Mouse (Mus musculus) cerebellum, adult 9-11 months (tissue): ENCODE measurements at regions not wholly inside any gene's neighbourhood (a gene's known extent, or its start where the extent isn't known, plus 50 kb on each side); places are given as distances from the start of the nearest gene placed in this dataset.
A peak's percentile ranks its signal among the peaks of the same experiment; 100 is the strongest.
"Not testable (repeated sequence)": the region's sequence is repeated elsewhere in the genome, so short reads cannot be mapped to it uniquely, and the experiment has no call there.

Experiments
- DNase-seq: peaks from one replicate; pipeline ENCODE4 v3.0.0; 2022

GRCm38 (mm10) chr8:109323351-109323750 lies 170.5 kb upstream of the Pmfbp1 start:
- DNase-seq, result no peak

- no peak for DNase-seq
Observed at GRCm38 (mm10) chr8:109324241-109324640, 169.6 kb upstream of the Pmfbp1 start.

GRCm38 (mm10) chr8:109336203-109336602 lies 157.6 kb upstream of the Pmfbp1 start:
- DNase-seq, result no peak

GRCm38 (mm10) chr8:109338220-109338835 lies 155.5 kb upstream of the Pmfbp1 start:
- DNase-seq, result no peak

GRCm38 (mm10) chr8:109340647-109341046 lies 153.2 kb upstream of the Pmfbp1 start:
- not testable (repeated sequence) for DNase-seq

- DNase-seq, result no peak
Observed at GRCm38 (mm10) chr8:109355168-109355567, 138.7 kb upstream of the Pmfbp1 start.

- no peak for DNase-seq
Observed at GRCm38 (mm10) chr8:109359396-109360051, 134.3 kb upstream of the Pmfbp1 start.

- no peak for DNase-seq
Observed at GRCm38 (mm10) chr8:109360081-109360715, 133.6 kb upstream of the Pmfbp1 start.

- no peak for DNase-seq
Observed at GRCm38 (mm10) chr8:109360904-109361303, 132.9 kb upstream of the Pmfbp1 start.

- DNase-seq, result no peak
Observed at GRCm38 (mm10) chr8:109361575-109362361, 132.1 kb upstream of the Pmfbp1 start.

- no peak for DNase-seq
Observed at GRCm38 (mm10) chr8:109363185-109363845, 130.5 kb upstream of the Pmfbp1 start.

GRCm38 (mm10) chr8:109373977-109374376 lies 119.8 kb upstream of the Pmfbp1 start:
- no peak for DNase-seq

- no peak for DNase-seq
Observed at GRCm38 (mm10) chr8:109384881-109385280, 108.9 kb upstream of the Pmfbp1 start.

GRCm38 (mm10) chr8:109395133-109395855 lies 98.5 kb upstream of the Pmfbp1 start:
- DNase-seq, result no peak

GRCm38 (mm10) chr8:109399616-109400015 lies 94.2 kb upstream of the Pmfbp1 start:
- DNase-seq, result no peak

- DNase-seq, result no peak
Observed at GRCm38 (mm10) chr8:109400192-109400591, 93.6 kb upstream of the Pmfbp1 start.

GRCm38 (mm10) chr8:109407913-109408312 lies 85.9 kb upstream of the Pmfbp1 start:
- DNase-seq, result no peak

- no peak for DNase-seq
Observed at GRCm38 (mm10) chr8:109410531-109410930, 83.3 kb upstream of the Pmfbp1 start.

- no peak for DNase-seq
Observed at GRCm38 (mm10) chr8:109413386-109413785, 80.4 kb upstream of the Pmfbp1 start.

- no peak for DNase-seq
Observed at GRCm38 (mm10) chr8:109415315-109415714, 78.5 kb upstream of the Pmfbp1 start.

GRCm38 (mm10) chr8:109415906-109416305 lies 77.9 kb upstream of the Pmfbp1 start:
- peak; percentile 24 for DNase-seq
